Mouse (Mus musculus): ENCODE data around the gene Hsbp1. TPM values are rescaled to one million over a fixed set of nuclear protein-coding genes. Genes with fewer than 3 reads are reported as not detected.
"Not testable (repeated sequence)": the region's sequence is repeated elsewhere in the genome, so short reads cannot be mapped to it uniquely, and the experiment has no call there.

Gene Hsbp1
- 322 TPM in 2 replicates for polyA plus RNA-seq (2015; fragmentation: Nextera tagmentation; extraction: Ambion mirVana)

- H3K36me3 ChIP-seq = peaks cover 36% of the 10 kb centered on the region
- ATAC-seq (replicated peaks; ENCODE audit: low FRiP score) = peak; percentile 99
- H3K4me1 ChIP-seq = peaks cover 12% of the 10 kb centered on the region
- H3K27me3 ChIP-seq = no peaks in the 10 kb centered on the region
- H3K4me3 ChIP-seq (replicated peaks) = peak within 1 kb of the TSS; percentile 100
- H3K9me3 ChIP-seq (replicated peaks) = no peaks in the 10 kb centered on the region
- H3K4me2 ChIP-seq = peak within 1 kb of the TSS; percentile 68
- H3K9ac ChIP-seq = peak within 1 kb of the TSS; percentile 98
- peak within 1 kb of the TSS; percentile 49; the same call in 1 of the 2 replicates for H3K27ac ChIP-seq
- 2% methylated on average over 52 of the region's 52 CpGs for WGBS
Measured at GRCm38 (mm10) chr8:119344190-119344856, at the start of gene Hsbp1. Gene Hsbp1, plus strand, starts transcription at chr8:119344488.

- H3K36me3 ChIP-seq = no peaks in the 10 kb centered on the region
- H3K27ac ChIP-seq = no peak overlapping the region
- no peak overlapping the region for H3K4me3 ChIP-seq (replicated peaks)
- no peaks in the 10 kb centered on the region for H3K27me3 ChIP-seq
- no peak overlapping the region for H3K4me2 ChIP-seq
- no peaks in the 10 kb centered on the region for H3K4me1 ChIP-seq
- 0 out of 2 replicates have a peak, but pooled peaks cover 3% of the 10 kb centered on the region for H3K9me3 ChIP-seq (replicated peaks)
- H3K9ac ChIP-seq = no peak overlapping the region
- WGBS = 73% methylated on average over 13 of the region's 13 CpGs
- no peak for ATAC-seq (replicated peaks; ENCODE audit: low FRiP score)
Measured at GRCm38 (mm10) chr8:119295477-119295876, 48.8 kb upstream of the Hsbp1 start.

GRCm38 (mm10) chr8:119297752-119298151 is 46.5 kb upstream of the Hsbp1 start:
- not testable (repeated sequence) for H3K9me3 ChIP-seq (replicated peaks); H3K4me2 ChIP-seq; H3K9ac ChIP-seq; H3K27me3 ChIP-seq; ATAC-seq (replicated peaks; ENCODE audit: low FRiP score); H3K4me3 ChIP-seq (replicated peaks); H3K4me1 ChIP-seq; H3K27ac ChIP-seq; H3K36me3 ChIP-seq
- WGBS = 28% methylated on average over 3 of the region's 3 CpGs

- H3K9ac ChIP-seq = no peak overlapping the region
- 86% methylated on average over 5 of the region's 5 CpGs for WGBS
- no peak overlapping the region for H3K27ac ChIP-seq
- H3K4me3 ChIP-seq (replicated peaks) = no peak overlapping the region
- H3K4me2 ChIP-seq = no peak overlapping the region
- H3K36me3 ChIP-seq = no peaks in the 10 kb centered on the region
- ATAC-seq (replicated peaks; ENCODE audit: low FRiP score) = no peak
- H3K27me3 ChIP-seq = no peaks in the 10 kb centered on the region
- H3K4me1 ChIP-seq = no peaks in the 10 kb centered on the region
- H3K9me3 ChIP-seq (replicated peaks) = 0 out of 2 replicates have a peak, but pooled peaks cover 6% of the 10 kb centered on the region
Measured at GRCm38 (mm10) chr8:119300335-119300734, 44.0 kb upstream of the Hsbp1 start.

- Histone ChIP-seq H3K4me2 (no peak overlapping the region), H3K4me3 (replicated peaks) (no peak overlapping the region), H3K4me1 (no peaks in the 10 kb centered on the region), H3K27me3 (no peaks in the 10 kb centered on the region), H3K36me3 (no peaks in the 10 kb centered on the region), H3K9me3 (replicated peaks) (0 out of 2 replicates have a peak, but pooled peaks cover 6% of the 10 kb centered on the region), H3K9ac (no peak overlapping the region), H3K27ac (no peak overlapping the region)
- no peak for ATAC-seq (replicated peaks; ENCODE audit: low FRiP score)
- 80% methylated on average over 8 of the region's 8 CpGs for WGBS
Measured at GRCm38 (mm10) chr8:119304196-119304595, 40.1 kb upstream of the Hsbp1 start.

- H3K4me3 ChIP-seq (replicated peaks) = no peak overlapping the region
- H3K27me3 ChIP-seq = no peaks in the 10 kb centered on the region
- WGBS = 32% methylated on average over 3 of the region's 3 CpGs
- no peak for ATAC-seq (replicated peaks; ENCODE audit: low FRiP score)
- H3K4me2 ChIP-seq = no peak overlapping the region
- H3K9ac ChIP-seq = no peak overlapping the region
- H3K36me3 ChIP-seq = no peaks in the 10 kb centered on the region
- H3K9me3 ChIP-seq (replicated peaks) = no peaks in the 10 kb centered on the region
- H3K27ac ChIP-seq = no peak overlapping the region
- no peaks in the 10 kb centered on the region for H3K4me1 ChIP-seq
Measured at GRCm38 (mm10) chr8:119311412-119311811, 32.9 kb upstream of the Hsbp1 start.

- Histone ChIP-seq H3K4me1 (no peaks in the 10 kb centered on the region), H3K27me3 (no peaks in the 10 kb centered on the region), H3K9ac (no peak overlapping the region), H3K36me3 (no peaks in the 10 kb centered on the region), H3K9me3 (replicated peaks) (0 out of 2 replicates have a peak, but pooled peaks cover 1% of the 10 kb centered on the region), H3K4me2 (no peak overlapping the region), H3K4me3 (replicated peaks) (no peak overlapping the region), H3K27ac (no peak overlapping the region)
- ATAC-seq (replicated peaks; ENCODE audit: low FRiP score) = no peak
- WGBS = 51% methylated on average over 6 of the region's 6 CpGs
Measured at GRCm38 (mm10) chr8:119323215-119323614, 21.1 kb upstream of the Hsbp1 start.

GRCm38 (mm10) chr8:119339546-119339945 is 4.7 kb upstream of the Hsbp1 start:
- Histone ChIP-seq H3K27me3 (no peaks in the 10 kb centered on the region), H3K9me3 (replicated peaks) (no peaks in the 10 kb centered on the region), H3K4me3 (replicated peaks) (no peak overlapping the region), H3K36me3 (no peaks in the 10 kb centered on the region), H3K4me1 (0 out of 2 replicates have a peak, but pooled peaks cover 3% of the 10 kb centered on the region), H3K9ac (no peak overlapping the region), H3K27ac (no peak overlapping the region), H3K4me2 (no peak overlapping the region)
- ATAC-seq (replicated peaks; ENCODE audit: low FRiP score) = no peak
- 73% methylated on average over 4 of the region's 4 CpGs for WGBS

GRCm38 (mm10) chr8:119343606-119344005 is 682 bp upstream of the Hsbp1 start:
- 80% methylated on average over 3 of the region's 3 CpGs for WGBS
- Histone ChIP-seq H3K9me3 (replicated peaks) (no peaks in the 10 kb centered on the region), H3K27ac (0 out of 2 replicates have a peak overlapping the region, but pooled peaks have one; percentile 4), H3K4me1 (peaks cover 12% of the 10 kb centered on the region), H3K9ac (no peak overlapping the region), H3K4me2 (peak overlapping the region; percentile 68), H3K4me3 (replicated peaks) (peak overlapping the region; percentile 100), H3K27me3 (no peaks in the 10 kb centered on the region), H3K36me3 (peaks cover 29% of the 10 kb centered on the region)
- ATAC-seq (replicated peaks; ENCODE audit: low FRiP score) = peak; percentile 1; the same call in 1 of the 2 replicates

- H3K27me3 ChIP-seq = no peaks in the 10 kb centered on the region
- peaks cover 42% of the 10 kb centered on the region for H3K36me3 ChIP-seq
- H3K4me2 ChIP-seq = peak overlapping the region; percentile 68
- peak overlapping the region; percentile 98 for H3K9ac ChIP-seq
- peaks cover 12% of the 10 kb centered on the region for H3K4me1 ChIP-seq
- H3K27ac ChIP-seq = peak overlapping the region; percentile 49; the same call in 1 of the 2 replicates
- 55% methylated on average over 22 of the region's 22 CpGs for WGBS
- H3K4me3 ChIP-seq (replicated peaks) = peak overlapping the region; percentile 100
- no peaks in the 10 kb centered on the region for H3K9me3 ChIP-seq (replicated peaks)
- no peak for ATAC-seq (replicated peaks; ENCODE audit: low FRiP score)
Measured at GRCm38 (mm10) chr8:119345029-119345682, 868 bp downstream of the Hsbp1 start.

GRCm38 (mm10) chr8:119345683-119346075 is 1.4 kb downstream of the Hsbp1 start:
- H3K4me3 ChIP-seq (replicated peaks) = 0 out of 2 replicates have a peak overlapping the region, but pooled peaks have one; percentile 100
- H3K4me1 ChIP-seq = peaks cover 12% of the 10 kb centered on the region
- no peak overlapping the region for H3K9ac ChIP-seq
- H3K36me3 ChIP-seq = peaks cover 47% of the 10 kb centered on the region
- no peak for ATAC-seq (replicated peaks; ENCODE audit: low FRiP score)
- no peaks in the 10 kb centered on the region for H3K27me3 ChIP-seq
- peak overlapping the region; percentile 68 for H3K4me2 ChIP-seq
- no peaks in the 10 kb centered on the region for H3K9me3 ChIP-seq (replicated peaks)
- 81% methylated on average over 15 of the region's 15 CpGs for WGBS
- no peak overlapping the region for H3K27ac ChIP-seq

GRCm38 (mm10) chr8:119351647-119352046 is 7.4 kb downstream of the Hsbp1 start:
- no peak overlapping the region for H3K4me3 ChIP-seq (replicated peaks)
- no peaks in the 10 kb centered on the region for H3K27me3 ChIP-seq
- H3K36me3 ChIP-seq = peaks cover 47% of the 10 kb centered on the region
- H3K9ac ChIP-seq = no peak overlapping the region
- no peak for ATAC-seq (replicated peaks; ENCODE audit: low FRiP score)
- 93% methylated on average over 19 of the region's 19 CpGs for WGBS
- H3K27ac ChIP-seq = no peak overlapping the region
- no peak overlapping the region for H3K4me2 ChIP-seq
- no peaks in the 10 kb centered on the region for H3K9me3 ChIP-seq (replicated peaks)
- H3K4me1 ChIP-seq = no peaks in the 10 kb centered on the region

All from kidney, embryonic 15.5 days (tissue).